Mouse (Mus musculus) erythroblast, embryonic 14.5 days (primary cell): ENCODE measurements around the gene Rbpjl.

Experiments used
- GATA1 ChIP-seq: IDR thresholded peaks from 2 replicates; pipeline ENCODE4 v1.6.1; 2012; ENCODE audit warnings: low read length, inconsistent platforms, mixed read lengths
- TAL1 ChIP-seq: IDR thresholded peaks from 3 replicates; pipeline ENCODE4 v1.6.1; 2012; ENCODE audit warnings: low read length, inconsistent platforms, mixed read lengths

DNA sequence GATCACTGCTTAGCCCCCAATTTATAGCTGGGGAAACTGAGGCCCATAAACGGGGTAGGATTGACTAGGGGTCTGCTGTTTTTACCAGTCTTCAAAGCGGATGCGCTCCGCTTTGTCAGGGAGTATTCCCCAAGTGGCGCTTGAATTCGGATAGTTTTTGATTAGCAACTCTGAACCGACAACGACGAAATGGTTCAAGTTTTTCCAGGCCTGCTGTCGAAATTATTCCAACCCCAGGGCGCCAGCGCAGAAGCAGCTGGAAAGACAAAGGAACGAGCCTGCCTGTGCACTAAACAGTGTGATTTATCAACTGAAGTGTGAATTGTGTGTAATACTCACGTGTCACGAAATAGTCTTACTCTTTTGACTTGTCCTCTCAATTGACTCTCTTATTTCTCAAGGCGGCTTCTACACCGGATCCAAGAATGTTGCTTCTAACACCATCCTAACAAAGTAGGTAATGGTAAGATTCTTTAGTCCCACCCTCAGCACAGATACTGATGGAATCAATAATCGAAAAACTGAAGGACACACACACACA, 40.6 kb downstream of the Rbpjl start, which contains the start of gene Sdc4:
- TF ChIP-seq GATA1 (no peak), TAL1 (no peak)
